Mouse (Mus musculus) myocyte (in vitro differentiated cells): ENCODE results near the gene Lmnb2.
A peak's percentile ranks its signal among the peaks of the same experiment; 100 is the strongest.

Source experiments
- CEBPB ChIP-seq: IDR thresholded peaks from 2 replicates; pipeline ENCODE4 v1.6.1; 2011; ENCODE audit warnings: mild to moderate bottlenecking, moderate library complexity; ENCODE audit not compliant: poor library complexity, insufficient read depth, severe bottlenecking
- POLR2A ChIP-seq: IDR thresholded peaks from one replicate; pipeline ENCODE4 v1.6.1; 2011; ENCODE audit warnings: low read depth, mild to moderate bottlenecking, control low read depth, moderate library complexity; ENCODE audit not compliant: insufficient read length

- TF ChIP-seq POLR2A (peak; percentile 17), CEBPB (no peak)
Observed at GRCm38 (mm10) chr10:80930361-80931152, 12.5 kb upstream of the Lmnb2 start.
